9 mouse cellular contexts compared by ENCODE assay signal in genomic region chr10:72653797-72654196, GRCm38 (mm10). TPM values are rescaled to one million over a fixed set of nuclear protein-coding genes. Genes with fewer than 3 reads are reported as not detected.
DNase-seq lines count a peak whose midpoint lies in the region; ATAC-seq and TF ChIP-seq lines count a peak whose summit lies in the region.
"Had no signal": no experiment of that assay in that cellular context is flagged by ENCODE, and none has a peak within 500 bp of the region (broad histone marks: within the 10 kb centered on the region; RNA-seq: fewer than 3 reads in every experiment).

No protein-coding gene starts in this region.

- DNase-seq in layer of hippocampus, adult 2 months (ENCODE audit: low spot score in 2 of 2) = no peak
- DNase-seq in layer of hippocampus, adult 11-12 months (ENCODE audit: low spot score) = no peak
- DNase-seq in hindbrain, postnatal 0 days (ENCODE audit: low spot score) = no peak
- DNase-seq in urinary bladder, postnatal 25 days (ENCODE audit: low spot score) = no peak
- no peak for DNase-seq in ovary, postnatal 10 days (ENCODE audit: low spot score)

- H3K9me3 ChIP-seq in hindbrain, postnatal 0 days (ENCODE audit: low read length) = no peaks in the 10 kb centered on the region
- H3K9me3 ChIP-seq: embryonic facial prominence, embryonic 15.5 days had no signal

- H3K4me3 ChIP-seq in layer of hippocampus, adult 2 months = no peak overlapping the region; the same call in 1 of the 2 replicates
- no peak overlapping the region for H3K4me3 ChIP-seq in cortical plate, adult 2 months (ENCODE audit: insufficient read depth, low read length)
- H3K4me3 ChIP-seq in hindbrain, postnatal 0 days (ENCODE audit: low read length) = no peak overlapping the region; the same call in 1 of the 2 replicates
- peak overlapping the region; percentile 63 for H3K4me3 ChIP-seq in myocyte

- peak overlapping the region; percentile 95 for H3K27ac ChIP-seq in layer of hippocampus, adult 2 months
- peak overlapping the region; percentile 68 for H3K27ac ChIP-seq in cortical plate, adult 2 months (ENCODE audit: insufficient read depth, low read length)
- H3K27ac ChIP-seq in hindbrain, postnatal 0 days = peak overlapping the region; percentile 98

- no peak for TF ChIP-seq CTCF in layer of hippocampus, adult 2 months (conservative IDR thresholded peaks at IDR 0.05)
- TF ChIP-seq CTCF in cortical plate, adult 2 months (IDR thresholded peaks at IDR 0.05; ENCODE audit: extremely low read depth, insufficient read depth, low read length) = no peak
- no peak for TF ChIP-seq CTCF in hindbrain, postnatal 0 days (IDR thresholded peaks at IDR 0.05; ENCODE audit: low read depth)

- peaks cover 39% of the 10 kb centered on the region for H3K79me2 ChIP-seq in myocyte (ENCODE audit: control insufficient read depth, insufficient read depth)

- peak overlapping the region; percentile 95; the same call in 1 of the 2 replicates for H3K9ac ChIP-seq in hindbrain, postnatal 0 days (replicated peaks; ENCODE audit: low read length)
- H3K9ac ChIP-seq: embryonic facial prominence, embryonic 15.5 days had no signal

- H3K4me1 ChIP-seq in cortical plate, adult 2 months (ENCODE audit: control insufficient read depth, insufficient read depth, low read length) = peaks cover 4% of the 10 kb centered on the region; the same call in 1 of the 2 replicates
- peaks cover 11% of the 10 kb centered on the region for H3K4me1 ChIP-seq in hindbrain, postnatal 0 days (ENCODE audit: insufficient read depth, low read length)

- no peak for ATAC-seq in hindbrain, postnatal 0 days
- ATAC-seq in monocyte, adult 5-6 weeks (replicated peaks; ENCODE audit: insufficient number of reproducible peaks, low FRiP score, low TSS enrichment, poor library complexity, severe bottlenecking) = no peak

- no peaks in the 10 kb centered on the region for H3K27me3 ChIP-seq in hindbrain, postnatal 0 days (ENCODE audit: insufficient read depth, low read length)
- no peaks in the 10 kb centered on the region for H3K27me3 ChIP-seq in myocyte (ENCODE audit: control insufficient read depth, insufficient read depth, insufficient read length)
- H3K27me3 ChIP-seq: embryonic facial prominence, embryonic 15.5 days had no signal

- peak overlapping the region; percentile 83 for H3K4me2 ChIP-seq in hindbrain, postnatal 0 days (ENCODE audit: low read depth, low read length)
- peak overlapping the region; percentile 93 for H3K4me2 ChIP-seq in myocyte (ENCODE audit: low read depth)

- no peak overlapping the region for H3ac ChIP-seq in myocyte (ENCODE audit: control insufficient read depth, insufficient read length)

- TF ChIP-seq POLR2A in cortical plate, adult 2 months (IDR thresholded peaks at IDR 0.05; ENCODE audit: extremely low read depth, insufficient read depth, low read length) = no peak
- no peak for TF ChIP-seq POLR2A in myocyte (IDR thresholded peaks at IDR 0.05; ENCODE audit: insufficient read length, low read depth)

- 79% methylated on average over 2 of the region's 2 CpGs for WGBS in hindbrain, postnatal 0 days

- peaks cover 18% of the 10 kb centered on the region for H3K36me3 ChIP-seq in hindbrain, postnatal 0 days (ENCODE audit: insufficient read depth, low read length)
- H3K36me3 ChIP-seq in myocyte (ENCODE audit: control insufficient read depth, insufficient read depth) = peaks cover 26% of the 10 kb centered on the region

TF ChIP-seq in myocyte, 11 proteins besides CTCF, POLR2A, EP300 and RAD21:
- TF ChIP-seq MYOD1 (IDR thresholded peaks at IDR 0.05; ENCODE audit: control insufficient read depth in 1 of 3, insufficient read length in 2 of 3, low read depth in 2 of 3) (no peak), SRF (IDR thresholded peaks at IDR 0.05; ENCODE audit: control insufficient read depth, insufficient read length, low read depth) (no peak), E2F4 (IDR thresholded peaks at IDR 0.05; ENCODE audit: insufficient read depth) (no peak)
TF ChIP-seq in myocyte: peak in this region for 0.

RNA-seq across cellular contexts. Expression of gene Zwint, which starts 0.8 kb away (rescaled TPM):
- 100 to 1,000 TPM; 686 to 738 TPM for total RNA-seq in layer of hippocampus, adult 2 months (2021)
- polyA plus RNA-seq in cortical plate, adult 2 months (2012; rRNA removed) = 1,079 and 1,108 TPM in 2 replicates
- total RNA-seq in hindbrain, postnatal 0 days (2014; rRNA removed) = 760 and 789 TPM in 2 replicates
- 1,139 and 1,175 TPM in 2 replicates for polyA plus RNA-seq in hindbrain, postnatal 0 days (2015; fragmentation: Nextera tagmentation; extraction: Ambion mirVana)
- 72.5 TPM for polyA plus RNA-seq in myocyte (2012; fragmentation: generic; extraction: Trizol)
- total RNA-seq in monocyte, adult 5-6 weeks (2017) = 75.7 to 102 TPM (median 99.6 TPM) in 3 replicates
